Mouse (Mus musculus): ENCODE measurements around the gene Hoxb3. TPM values are rescaled to one million over a fixed set of nuclear protein-coding genes. Genes with fewer than 3 reads are reported as not detected.
A peak's percentile ranks its signal among the peaks of the same experiment; 100 is the strongest.

The Hoxb3 gene
- total RNA-seq, 2 experiments from 2014 or later, result 40.5 to 44.5 TPM

DNA sequence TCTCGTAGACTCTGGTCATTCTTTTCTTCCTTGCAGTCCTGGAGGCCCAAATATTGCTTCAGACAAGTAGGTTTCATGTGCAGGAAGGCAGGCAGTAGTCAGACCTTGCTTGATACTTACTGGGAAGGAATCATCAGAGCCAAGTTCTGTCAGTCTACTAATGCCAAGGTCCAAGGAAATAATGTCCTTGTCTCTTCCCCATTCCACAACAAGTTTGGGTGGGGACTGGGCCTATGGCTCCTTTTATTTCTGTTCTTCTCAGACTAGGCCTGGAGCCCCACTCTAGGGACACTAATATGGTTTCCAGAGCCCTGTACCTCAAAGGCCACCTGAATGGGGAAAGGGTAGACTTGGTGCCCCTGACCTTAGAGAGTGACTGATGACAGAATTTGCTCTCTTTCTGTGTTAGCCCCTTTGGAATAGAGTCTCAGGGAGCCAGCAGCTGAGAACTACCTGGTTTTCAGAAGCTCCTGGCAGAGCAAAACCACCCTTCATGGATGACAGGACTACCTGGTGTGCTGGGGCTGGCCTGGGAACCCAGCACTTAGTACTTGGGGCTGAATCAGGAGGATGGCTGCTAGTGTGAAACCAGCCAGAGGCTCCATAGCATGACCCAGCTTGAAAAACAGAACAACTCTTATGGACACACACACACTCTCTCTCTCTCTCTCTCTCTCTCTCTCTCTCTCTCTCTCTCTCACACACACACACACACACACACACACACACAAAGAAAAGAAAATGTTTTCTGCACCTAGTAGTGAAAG lies 34.5 kb upstream of the Hoxb3 start:
- no peak for DNase-seq (ENCODE audit: low spot score in 2 of 2)

GRCm38 (mm10) chr11:96289293-96289692 lies 33.8 kb upstream of the Hoxb3 start:
- no peak for DNase-seq (ENCODE audit: low spot score in 2 of 2)

DNA sequence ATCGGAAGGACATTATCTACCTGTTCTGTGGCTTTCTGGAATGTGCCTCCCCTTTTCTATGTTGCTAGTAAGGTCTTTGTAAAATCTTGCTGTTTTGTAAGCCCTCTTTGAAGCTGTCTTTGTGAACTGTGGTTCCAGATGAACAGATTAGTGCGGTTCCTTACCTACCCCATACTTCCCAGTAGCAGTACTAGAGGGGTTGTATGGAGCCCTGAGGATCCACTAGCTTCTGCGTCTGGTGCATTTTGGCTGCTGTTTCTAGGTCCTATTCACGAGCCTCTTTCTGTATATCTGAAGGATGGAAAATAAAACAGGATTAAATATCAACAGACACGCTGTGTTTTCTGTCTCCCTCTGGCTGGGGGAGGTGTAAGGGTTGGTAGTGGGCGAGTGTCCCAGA lies 33.3 kb upstream of the Hoxb3 start:
- no peak for DNase-seq (ENCODE audit: low spot score in 2 of 2)

- DNase-seq (ENCODE audit: low spot score in 2 of 2), result no peak
Observed at GRCm38 (mm10) chr11:96290705-96291355, 32.3 kb upstream of the Hoxb3 start.

GRCm38 (mm10) chr11:96291681-96292564 lies 31.2 kb upstream of the Hoxb3 start, which contains the start of gene Hoxb6:
Hoxb6 (plus strand) TSS chr11:96292476.
- peak in 1 of 2 experiments; percentile 61 for DNase-seq (ENCODE audit: low spot score in 2 of 2)

- no peak for DNase-seq (ENCODE audit: low spot score in 2 of 2)
Observed at GRCm38 (mm10) chr11:96292565-96293301, 30.4 kb upstream of the Hoxb3 start.

GRCm38 (mm10) chr11:96293302-96293921 lies 29.7 kb upstream of the Hoxb3 start:
- DNase-seq (ENCODE audit: low spot score in 2 of 2), result no peak

DNA sequence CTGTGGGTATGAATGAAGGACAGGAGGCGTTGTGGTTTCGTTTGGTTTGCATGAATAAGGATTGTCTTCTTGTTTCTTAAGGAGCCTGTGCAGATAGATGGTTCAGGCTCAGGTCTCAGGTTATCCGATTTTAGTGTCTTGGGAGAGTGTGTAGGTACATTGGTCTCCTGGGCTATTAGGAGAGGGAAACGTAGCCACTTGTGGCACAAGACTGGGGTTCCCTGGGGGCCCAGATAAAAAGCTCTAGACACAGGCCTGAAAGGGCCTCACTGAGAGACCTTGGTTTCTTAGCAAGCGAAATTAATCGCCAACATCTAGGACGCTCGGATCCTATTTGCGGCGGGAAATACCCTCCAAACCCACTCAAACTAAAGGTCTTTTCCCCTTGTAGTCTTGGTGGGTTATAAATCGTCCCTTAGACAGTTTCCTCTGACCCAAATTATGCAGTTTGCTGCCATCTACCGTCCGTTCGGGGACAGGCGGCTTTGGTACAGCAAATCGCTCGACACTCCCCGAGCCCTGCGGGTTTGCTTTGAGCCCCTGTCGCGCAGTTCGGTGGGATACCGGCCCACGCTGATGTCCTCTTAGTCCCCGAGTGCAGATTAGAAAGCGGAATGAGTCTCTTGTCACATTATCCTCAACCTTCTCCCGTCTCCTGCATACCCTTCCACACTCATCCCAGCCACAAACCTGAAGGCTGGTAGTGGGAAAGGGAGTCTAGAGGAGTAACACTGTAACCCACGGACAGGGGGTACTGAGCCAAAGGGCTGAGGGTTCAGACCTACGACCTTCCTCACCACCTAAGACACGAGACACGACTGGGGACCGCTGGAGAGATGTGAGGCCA lies 28.7 kb upstream of the Hoxb3 start:
- DNase-seq (ENCODE audit: low spot score in 2 of 2), result peak in 1 of 2 experiments; percentile 76

DNA sequence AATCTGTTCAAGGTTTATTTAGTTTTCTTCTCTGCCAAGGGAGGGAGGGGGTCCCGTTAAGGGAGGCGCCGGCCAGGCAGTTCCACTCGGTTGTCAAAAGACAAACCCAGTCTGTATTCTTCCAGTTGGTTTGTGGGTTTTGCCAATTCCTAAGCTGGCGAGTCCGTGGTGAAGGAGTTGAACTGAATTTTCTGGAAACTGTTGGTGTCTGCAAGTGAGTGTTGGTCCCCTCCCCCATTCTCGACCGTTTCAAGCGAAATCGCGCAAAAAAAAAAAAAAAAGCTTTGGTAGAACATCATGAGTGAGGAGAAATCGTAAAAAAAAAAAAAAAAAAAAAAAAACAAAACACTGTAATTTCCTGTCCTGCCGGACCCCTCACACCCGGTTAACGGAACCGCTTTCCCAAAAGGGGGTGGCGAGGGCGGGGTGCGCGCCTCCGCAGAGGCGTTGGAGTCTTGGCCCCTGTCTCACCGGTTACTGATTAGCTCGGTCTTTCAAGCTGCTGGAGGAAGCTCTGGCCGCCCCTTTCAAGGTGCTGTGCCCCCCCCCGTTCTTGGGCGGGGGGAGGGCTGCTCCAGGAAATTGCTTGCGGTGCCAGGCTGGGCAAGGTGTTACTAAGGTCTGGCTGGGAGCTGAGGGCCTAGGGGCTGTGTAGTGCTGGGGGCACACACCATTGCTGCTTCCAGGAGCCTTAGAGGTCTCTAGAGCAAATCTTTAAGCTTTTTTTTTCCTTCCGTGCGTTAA lies 27.9 kb upstream of the Hoxb3 start:
- no peak for DNase-seq (ENCODE audit: low spot score in 2 of 2)

- DNase-seq (ENCODE audit: low spot score in 2 of 2), result no peak
Observed at GRCm38 (mm10) chr11:96296997-96297396, 26.1 kb upstream of the Hoxb3 start.

- DNase-seq (ENCODE audit: low spot score in 2 of 2), result no peak
Observed at GRCm38 (mm10) chr11:96297428-96297827, 25.7 kb upstream of the Hoxb3 start.

DNA sequence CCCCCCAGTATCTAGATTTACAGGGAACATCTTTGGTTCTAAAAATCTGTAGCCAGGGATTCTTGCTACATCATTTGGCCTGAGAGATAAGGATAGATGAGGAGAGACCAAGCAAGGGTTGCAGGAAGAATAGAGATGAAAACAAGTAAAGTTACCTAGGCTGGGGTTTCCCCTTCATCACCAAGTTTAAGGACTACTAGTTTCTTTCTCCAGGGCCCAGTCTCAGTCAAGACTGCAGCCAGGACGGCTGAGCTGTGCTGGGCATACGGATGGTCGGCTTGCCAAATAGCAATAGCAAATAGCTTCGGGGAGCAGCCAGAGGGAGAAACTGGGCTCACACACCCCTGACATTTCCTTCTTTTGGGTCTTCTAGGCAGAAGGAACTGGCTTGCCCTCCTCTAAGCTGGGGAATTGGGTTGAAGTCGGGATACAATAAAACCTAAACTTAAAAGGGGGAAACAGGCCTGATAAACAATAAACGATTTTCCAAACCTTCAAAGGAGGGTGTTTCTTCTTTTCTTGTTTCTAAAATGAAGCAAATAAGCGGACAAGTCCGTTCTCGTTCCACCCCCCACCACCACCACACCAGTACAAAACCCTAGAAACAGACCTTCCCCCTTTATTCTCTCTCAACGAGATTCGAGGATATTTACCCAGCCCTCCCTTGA lies 25.0 kb upstream of the Hoxb3 start:
- no peak for DNase-seq (ENCODE audit: low spot score in 2 of 2)

DNA sequence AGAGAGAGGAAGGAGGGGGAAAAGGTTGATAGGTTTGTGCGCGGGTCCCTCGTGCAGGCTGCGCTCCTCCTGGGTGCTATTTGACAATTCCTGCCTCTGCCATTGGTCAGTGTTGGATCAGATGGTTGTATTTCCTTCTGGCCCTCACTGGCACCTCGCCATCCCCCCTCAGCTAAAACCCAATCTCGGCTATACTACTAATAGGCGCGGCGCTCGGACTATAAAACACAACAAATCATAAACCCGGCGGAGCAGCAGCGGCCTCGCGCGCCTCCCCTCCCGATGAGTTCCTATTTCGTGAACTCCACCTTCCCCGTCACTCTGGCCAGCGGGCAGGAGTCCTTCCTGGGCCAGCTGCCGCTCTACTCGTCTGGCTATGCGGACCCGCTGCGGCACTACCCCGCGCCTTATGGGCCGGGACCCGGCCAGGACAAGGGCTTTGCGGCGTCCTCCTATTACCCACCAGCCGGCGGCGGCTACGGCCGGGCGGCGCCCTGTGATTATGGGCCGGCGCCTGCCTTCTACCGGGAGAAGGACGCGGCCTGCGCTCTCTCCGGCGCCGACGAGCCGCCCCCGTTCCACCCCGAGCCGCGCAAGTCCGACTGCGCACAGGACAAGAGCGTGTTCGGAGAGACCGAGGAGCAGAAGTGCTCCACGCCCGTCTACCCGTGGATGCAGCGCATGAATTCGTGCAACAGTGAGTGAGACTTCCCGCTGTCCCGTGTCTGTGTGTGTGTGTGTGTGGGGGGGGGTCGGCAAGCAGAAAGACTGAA lies 24.0 kb upstream of the Hoxb3 start:
- DNase-seq (ENCODE audit: low spot score in 2 of 2), result no peak

- no peak for DNase-seq (ENCODE audit: low spot score in 2 of 2)
Observed at GRCm38 (mm10) chr11:96299781-96300180, 23.3 kb upstream of the Hoxb3 start.

GRCm38 (mm10) chr11:96300354-96301063 lies 22.6 kb upstream of the Hoxb3 start:
- no peak for DNase-seq (ENCODE audit: low spot score in 2 of 2)

DNA sequence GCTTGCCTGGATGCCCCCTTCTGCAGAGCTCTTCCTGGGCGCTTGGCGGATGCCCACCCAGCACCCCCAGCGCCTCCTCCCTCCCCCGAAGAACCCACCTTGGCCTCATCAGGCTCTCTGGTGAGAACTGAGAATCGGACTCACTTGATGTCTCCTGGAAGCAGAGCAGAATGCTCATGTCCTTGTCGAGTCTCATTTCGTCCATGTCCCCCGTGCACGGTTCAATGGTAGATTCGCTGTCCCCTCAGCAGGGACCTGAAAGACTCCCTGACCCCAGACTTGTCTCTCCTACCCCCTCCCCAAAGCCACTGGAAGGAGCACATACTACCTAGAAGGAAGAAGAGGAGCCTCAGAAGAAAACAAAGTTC lies 22.1 kb upstream of the Hoxb3 start:
- no peak for DNase-seq (ENCODE audit: low spot score in 2 of 2)

DNA sequence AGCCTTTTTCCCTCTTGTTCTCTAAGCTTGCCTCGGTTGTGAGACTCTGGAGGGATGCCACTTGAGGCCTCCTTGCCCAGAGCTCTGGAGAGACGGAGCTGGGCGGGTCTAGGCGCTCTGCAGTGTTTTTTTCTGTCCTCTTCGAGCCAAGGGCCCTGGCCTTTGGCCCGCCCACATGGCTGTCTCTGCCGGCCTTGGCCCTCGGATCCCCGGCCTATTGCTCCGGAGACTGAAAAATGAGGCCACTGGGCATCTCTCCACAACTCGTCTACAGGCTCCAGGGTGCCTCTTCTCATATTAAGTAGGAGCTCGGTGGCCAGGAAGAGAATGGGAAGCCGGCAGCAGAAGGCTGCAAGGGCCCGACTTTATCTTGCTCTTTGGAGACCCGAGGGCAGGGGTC lies 21.3 kb upstream of the Hoxb3 start:
- DNase-seq (ENCODE audit: low spot score in 2 of 2), result no peak
